Mouse (Mus musculus) stomach, embryonic 14.5 days (tissue): ENCODE data around the gene Dlst. TPM values are rescaled to one million over a fixed set of nuclear protein-coding genes. Genes with fewer than 3 reads are reported as not detected.

Source experiments
- ATAC-seq: fragments of 200-750 bp; cut with Nextera tagmentation; 2 replicates; pipeline ENCODE4 v1.8.0; 2017; ENCODE audit warnings: low read depth, moderate TSS enrichment; ENCODE audit not compliant: insufficient number of reproducible peaks, insufficient read depth, low FRiP score
- H3K27ac ChIP-seq: fragments of 300-500 bp; sonication (generic); 2 replicates; pipeline ENCODE4 v1.5.1; 2014; ENCODE audit warnings: mild to moderate bottlenecking, low read length, moderate library complexity, mixed read lengths
- H3K27me3 ChIP-seq: fragments of 300-500 bp; sonication (generic); 2 replicates; pipeline ENCODE4 v1.6.1; 2014; ENCODE audit warnings: low read length, control low read depth, mixed read lengths; ENCODE audit not compliant: control insufficient read depth, insufficient read depth
- H3K36me3 ChIP-seq: fragments of 300-500 bp; sonication (generic); 2 replicates; pipeline ENCODE4 v1.6.1; 2014; ENCODE audit warnings: mild to moderate bottlenecking, control low read depth, low read length, moderate library complexity, mixed read lengths; ENCODE audit not compliant: control insufficient read depth, insufficient read depth
- H3K4me1 ChIP-seq: fragments of 300-500 bp; sonication (generic); 2 replicates; pipeline ENCODE4 v1.6.1; 2014; ENCODE audit warnings: low read length, control low read depth, mixed read lengths; ENCODE audit not compliant: control insufficient read depth, insufficient read depth
- H3K4me2 ChIP-seq: fragments of 300-500 bp; sonication (generic); replicated peaks from 2 replicates; pipeline ENCODE4 v1.6.1; 2014; ENCODE audit warnings: low read depth, low read length, control low read depth
- H3K4me3 ChIP-seq: fragments of 300-500 bp; sonication (generic); 2 replicates; pipeline ENCODE4 v1.5.1; 2014; ENCODE audit warnings: low read depth, low read length, control low read depth
- H3K9ac ChIP-seq: fragments of 300-500 bp; sonication (generic); replicated peaks from 2 replicates; pipeline ENCODE4 v1.6.1; 2014; ENCODE audit warnings: low read depth, mild to moderate bottlenecking, control low read depth, low read length, moderate library complexity, mixed read lengths
- H3K9me3 ChIP-seq: fragments of 300-500 bp; sonication (generic); 2 replicates; pipeline ENCODE4 v1.6.1; 2016; ENCODE audit warnings: low read depth, low read length, control low read depth; ENCODE audit not compliant: control insufficient read depth
- WGBS: fragments of 180-500 bp; shearing (Covaris S2); extraction: QIAGEN DNeasy Blood & Tissue Kit; methylation state at CpG from one replicate; pipeline ENCODE4 v1.1.7; 2014; 5-methylcytosine and 5-hydroxymethylcytosine counted together
- polyA plus RNA-seq: library from polyadenylated mRNA; unstranded; fragments of >200 nt; fragmentation: Nextera tagmentation; extraction: Ambion mirVana; gene quantifications from 2 replicates; pipeline ENCODE4 v1.2.1, GENCODE M21; 2014

Gene Dlst
- polyA plus RNA-seq, 1 experiment from 2014 or later: 102 TPM

GRCm38 (mm10) chr12:85108643-85109042 is 2.0 kb upstream of the Dlst start:
- H3K4me2 ChIP-seq: no peak overlapping the region
- H3K4me3 ChIP-seq: no peak overlapping the region
- no peak overlapping the region for H3K9ac ChIP-seq
- H3K9me3 ChIP-seq: no peaks in the 10 kb centered on the region
- H3K4me1 ChIP-seq: peaks cover 20% of the 10 kb centered on the region
- ATAC-seq: no peak
- no peaks in the 10 kb centered on the region for H3K27me3 ChIP-seq
- 60% methylated on average over 3 of the region's 3 CpGs for WGBS
- H3K36me3 ChIP-seq: no peaks in the 10 kb centered on the region
- no peak overlapping the region for H3K27ac ChIP-seq

DNA sequence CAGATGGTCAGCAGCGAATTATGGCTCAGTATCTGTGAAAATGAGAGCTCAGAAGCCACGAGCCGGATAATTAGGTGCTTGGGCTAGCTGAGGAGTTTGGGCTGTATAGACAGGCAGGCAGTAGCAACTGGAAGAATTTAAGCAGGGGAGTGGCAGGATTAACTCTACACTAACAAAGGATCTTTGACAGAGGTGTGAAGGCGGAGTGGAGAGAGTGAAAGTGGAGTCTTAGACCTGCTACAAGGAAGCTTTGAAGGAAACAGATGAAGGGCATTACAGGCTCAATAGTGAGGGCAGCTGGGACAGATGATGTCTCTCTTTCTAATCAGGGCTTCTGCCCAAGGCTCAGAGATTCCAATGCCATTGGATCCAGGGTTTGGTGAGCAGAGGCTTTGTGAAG is 1.2 kb upstream of the Dlst start:
- Histone ChIP-seq H3K9ac (no peak overlapping the region), H3K4me1 (peaks cover 20% of the 10 kb centered on the region), H3K4me3 (no peak overlapping the region), H3K4me2 (no peak overlapping the region), H3K27me3 (no peaks in the 10 kb centered on the region), H3K9me3 (no peaks in the 10 kb centered on the region), H3K36me3 (no peaks in the 10 kb centered on the region), H3K27ac (no peak overlapping the region)
- no peak for ATAC-seq
- WGBS: 47% methylated on average over 4 of the region's 4 CpGs

DNA sequence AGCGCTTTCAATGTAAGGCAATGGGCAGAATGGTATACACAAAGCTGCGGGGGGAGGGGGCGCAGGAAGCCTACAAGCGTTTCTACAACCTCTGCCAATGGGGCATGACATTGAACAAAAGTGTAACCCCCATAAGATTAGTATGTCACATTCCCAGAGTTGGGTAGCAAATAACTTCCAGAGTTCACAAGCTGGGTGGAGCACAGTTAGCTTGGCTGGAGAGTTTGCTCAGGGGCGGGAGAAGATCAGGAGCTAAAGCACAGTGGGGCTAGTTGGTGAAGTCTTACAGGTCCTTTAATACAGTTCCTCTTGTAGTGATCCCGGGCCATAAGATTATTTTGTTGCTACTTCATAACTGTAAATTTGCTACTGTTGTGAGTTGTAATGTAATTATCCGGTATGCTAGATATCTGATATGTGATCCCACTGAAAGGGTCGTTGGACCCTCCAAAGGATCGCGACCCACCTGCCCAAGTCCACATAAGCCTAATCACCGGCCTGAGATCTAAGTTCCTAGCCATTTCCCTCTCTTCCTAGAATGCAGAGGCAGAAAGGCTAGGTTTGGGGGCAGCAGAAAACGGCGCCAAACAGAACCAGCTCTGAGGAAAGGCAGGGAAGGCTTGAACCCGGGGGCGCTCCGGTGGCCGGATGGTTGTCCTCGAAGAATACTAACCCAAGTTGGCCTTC is 479 bp upstream of the Dlst start:
- ATAC-seq: peak; percentile 44; the same call in 1 of the 2 replicates
- 11% methylated on average over 18 of the region's 18 CpGs for WGBS
- H3K4me3 ChIP-seq: peak overlapping the region; percentile 98

GRCm38 (mm10) chr12:85112550-85113251 is 2.1 kb downstream of the Dlst start:
- WGBS: 83% methylated on average over 7 of the region's 7 CpGs
- H3K4me1 ChIP-seq: peaks cover 20% of the 10 kb centered on the region
- no peak overlapping the region for H3K9ac ChIP-seq
- H3K4me2 ChIP-seq: peak overlapping the region; percentile 93
- H3K36me3 ChIP-seq: peaks cover 8% of the 10 kb centered on the region; the same call in 1 of the 2 replicates
- H3K27me3 ChIP-seq: no peaks in the 10 kb centered on the region
- no peaks in the 10 kb centered on the region for H3K9me3 ChIP-seq
- no peak overlapping the region for H3K27ac ChIP-seq
- no peak for ATAC-seq
- H3K4me3 ChIP-seq: no peak overlapping the region

More for the DNA sequence above, 479 bp upstream of the Dlst start:
- Histone ChIP-seq H3K9ac (peak overlapping the region; percentile 93), H3K4me1 (peaks cover 20% of the 10 kb centered on the region), H3K27ac (peak overlapping the region; percentile 79), H3K4me2 (peak overlapping the region; percentile 93), H3K9me3 (no peaks in the 10 kb centered on the region), H3K36me3 (no peaks in the 10 kb centered on the region), H3K27me3 (no peaks in the 10 kb centered on the region)

DNA sequence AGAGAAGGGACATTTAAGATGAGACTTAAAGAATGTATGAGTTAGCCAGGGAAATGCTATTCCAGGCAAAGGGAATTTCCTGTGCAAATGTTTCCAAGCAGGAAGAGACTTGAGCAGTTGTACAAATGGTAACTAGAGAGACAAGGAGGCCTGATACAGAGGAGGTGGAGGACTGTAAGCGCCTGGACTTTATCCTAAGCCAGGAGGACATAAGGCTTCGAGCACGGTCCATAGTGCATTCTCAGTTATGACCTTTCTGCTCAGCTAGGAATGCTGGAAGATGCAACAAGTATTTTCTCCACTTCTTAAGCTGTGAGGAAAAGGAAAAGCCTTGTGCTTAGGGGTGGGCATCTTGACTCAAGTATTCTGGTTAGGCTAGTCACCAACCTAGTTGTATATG is 2.7 kb downstream of the Dlst start:
- Histone ChIP-seq H3K4me2 (no peak overlapping the region), H3K27ac (no peak overlapping the region)

DNA sequence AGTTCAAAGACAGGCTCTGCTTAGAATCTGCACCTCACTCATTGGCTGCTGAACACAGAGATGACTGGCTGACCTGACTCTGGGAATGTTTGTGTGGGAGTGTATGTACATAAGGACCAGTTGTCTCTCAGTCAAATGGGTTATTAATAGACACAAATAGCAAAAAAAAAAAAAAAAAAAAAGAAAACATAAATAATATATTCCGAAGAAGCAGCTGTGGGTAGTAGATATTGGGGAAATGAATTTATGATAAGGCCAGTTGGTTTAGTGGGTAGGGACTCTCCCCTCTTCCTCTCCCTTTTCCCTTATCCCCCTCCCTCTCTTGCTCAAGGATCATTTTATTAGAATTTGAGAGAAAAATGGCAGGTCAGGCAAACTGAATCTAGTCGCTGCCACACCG is 3.3 kb downstream of the Dlst start:
- Histone ChIP-seq H3K27me3 (no peaks in the 10 kb centered on the region), H3K9ac (no peak overlapping the region), H3K36me3 (peaks cover 13% of the 10 kb centered on the region), H3K27ac (no peak overlapping the region), H3K4me2 (no peak overlapping the region), H3K4me3 (no peak overlapping the region), H3K9me3 (no peaks in the 10 kb centered on the region), H3K4me1 (peaks cover 20% of the 10 kb centered on the region)
- ATAC-seq: no peak
- 90% methylated on average over 3 of the region's 3 CpGs for WGBS

More for the DNA sequence above, 2.7 kb downstream of the Dlst start:
- 90% methylated on average over 3 of the region's 3 CpGs for WGBS
- Histone ChIP-seq H3K9me3 (no peaks in the 10 kb centered on the region), H3K9ac (no peak overlapping the region), H3K36me3 (peaks cover 8% of the 10 kb centered on the region; the same call in 1 of the 2 replicates), H3K4me3 (no peak overlapping the region), H3K27me3 (no peaks in the 10 kb centered on the region), H3K4me1 (peaks cover 20% of the 10 kb centered on the region)
- ATAC-seq: no peak

GRCm38 (mm10) chr12:85115678-85116077 is 5.0 kb downstream of the Dlst start:
- Histone ChIP-seq H3K4me3 (no peak overlapping the region), H3K9me3 (no peaks in the 10 kb centered on the region), H3K27ac (no peak overlapping the region), H3K36me3 (peaks cover 24% of the 10 kb centered on the region), H3K4me2 (no peak overlapping the region), H3K4me1 (peaks cover 11% of the 10 kb centered on the region), H3K9ac (no peak overlapping the region), H3K27me3 (no peaks in the 10 kb centered on the region)
- 81% methylated on average over 7 of the region's 7 CpGs for WGBS
- no peak for ATAC-seq

DNA sequence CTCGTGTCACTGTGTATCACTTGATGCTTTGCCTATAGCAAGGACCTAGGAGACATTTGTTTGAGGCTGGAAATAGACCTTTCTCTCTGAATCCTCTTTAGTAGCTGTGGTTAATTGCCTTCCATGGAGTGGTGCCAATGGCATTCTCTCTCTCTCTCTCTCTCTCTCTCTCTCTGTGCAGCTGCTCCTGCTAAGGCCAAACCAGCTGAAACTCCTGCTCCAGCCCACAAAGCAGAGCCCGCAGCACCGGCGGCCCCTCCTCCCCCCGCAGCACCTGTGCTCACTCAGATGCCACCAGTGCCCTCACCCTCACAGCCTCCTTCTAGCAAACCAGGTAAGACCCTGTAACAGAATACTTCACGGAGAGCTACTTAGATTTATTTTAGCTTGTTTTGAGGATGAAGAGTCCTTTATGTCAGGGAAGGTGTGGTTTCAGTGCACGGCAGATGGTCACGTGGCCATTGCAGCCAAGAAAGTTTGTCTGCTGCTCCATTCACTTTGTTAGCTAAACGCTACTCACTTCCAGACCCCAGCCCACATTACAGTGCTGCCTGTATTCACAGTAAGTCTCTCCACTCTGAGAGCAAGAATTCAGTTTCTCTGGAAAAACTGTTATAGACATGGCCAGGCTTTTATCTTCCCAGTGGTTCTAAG is 11.3 kb downstream of the Dlst start:
- Histone ChIP-seq H3K27ac (no peak overlapping the region), H3K36me3 (peaks cover 67% of the 10 kb centered on the region), H3K4me3 (no peak overlapping the region), H3K4me2 (no peak overlapping the region), H3K27me3 (no peaks in the 10 kb centered on the region), H3K4me1 (no peaks in the 10 kb centered on the region), H3K9me3 (no peaks in the 10 kb centered on the region), H3K9ac (no peak overlapping the region)
- WGBS: 90% methylated on average over 9 of the region's 9 CpGs
- no peak for ATAC-seq
